Mouse (Mus musculus) liver, adult 2 months (tissue): ENCODE results near the gene Ccr2. TPM values are rescaled to one million over a fixed set of nuclear protein-coding genes. Genes with fewer than 3 reads are reported as not detected.
A peak's percentile ranks its signal among the peaks of the same experiment; 100 is the strongest.

Source experiments
- DNase-seq: peaks from one replicate; pipeline ENCODE4 v3.0.0-alpha.2; 2011; ENCODE audit warnings: low read depth, low spot score; ENCODE audit errors: extremely low read depth
- H3K27ac ChIP-seq: fragments of 200-500 bp; replicated peaks from 2 replicates; pipeline ENCODE4 v1.5.1; 2012; ENCODE audit warnings: low read depth, mild to moderate bottlenecking, control low read depth, inconsistent platforms, low read length; ENCODE audit not compliant: insufficient read depth
- H3K27me3 ChIP-seq: fragments of 200-500 bp; 2 replicates; pipeline ENCODE4 v1.6.1; 2012; ENCODE audit warnings: mild to moderate bottlenecking, moderate library complexity, low read length, inconsistent platforms; ENCODE audit not compliant: control insufficient read depth, insufficient read depth
- H3K36me3 ChIP-seq: fragments of 200-500 bp; 2 replicates; pipeline ENCODE4 v1.6.1; 2012; ENCODE audit warnings: low read length, inconsistent platforms; ENCODE audit not compliant: control insufficient read depth, insufficient read depth
- H3K4me1 ChIP-seq: fragments of 200-500 bp; 2 replicates; pipeline ENCODE4 v1.6.1; 2011; ENCODE audit warnings: low read length; ENCODE audit not compliant: control insufficient read depth, insufficient read depth
- H3K4me3 ChIP-seq: fragments of 200-500 bp; 2 replicates; pipeline ENCODE4 v1.5.1; 2011; ENCODE audit warnings: low read depth, mild to moderate bottlenecking, control low read depth, low read length, moderate library complexity; ENCODE audit not compliant: insufficient read depth
- H3K79me2 ChIP-seq: fragments of 200-500 bp; 2 replicates; pipeline ENCODE4 v1.6.1; 2012; ENCODE audit warnings: inconsistent platforms, mild to moderate bottlenecking, low read length, moderate library complexity; ENCODE audit not compliant: control insufficient read depth, insufficient read depth
- H3K9ac ChIP-seq: fragments of 200-500 bp; 2 replicates; pipeline ENCODE4 v1.6.1; 2012; ENCODE audit warnings: low read depth, mild to moderate bottlenecking, control low read depth, inconsistent platforms, low read length
- CTCF ChIP-seq: fragments of 200-500 bp; IDR thresholded peaks from 2 replicates; pipeline ENCODE4 v1.5.1; 2011; ENCODE audit warnings: low read depth, low read length, control low read depth
- POLR2A ChIP-seq: fragments of 200-500 bp; IDR thresholded peaks from 2 replicates; pipeline ENCODE4 v1.6.1; 2011; ENCODE audit warnings: low read length, control low read depth; ENCODE audit not compliant: insufficient read depth; ENCODE audit errors: extremely low read depth
- WGBS: fragments of 180-500 bp; shearing (Covaris S2); methylation state at CpG from one replicate; pipeline ENCODE4 v1.1.7; 2018; 5-methylcytosine and 5-hydroxymethylcytosine counted together
- polyA plus RNA-seq: library from polyadenylated mRNA; depleted of rRNA; stranded (reverse); fragments of >200 nt; gene quantifications from 2 replicates; pipeline ENCODE4 v1.2.3, GENCODE M21; 2012
- total RNA-seq: library from RNA; depleted of rRNA; stranded (reverse); fragments of >200 nt; gene quantifications from 2 replicates; pipeline ENCODE4 v1.2.3, GENCODE M21; 2014

The Ccr2 gene
- total and polyA plus RNA-seq, 2 experiments, result 0.43 to 1.2 TPM

- Histone ChIP-seq H3K79me2 (no peaks in the 10 kb centered on the region), H3K4me1 (no peaks in the 10 kb centered on the region), H3K36me3 (no peaks in the 10 kb centered on the region), H3K9ac (no peak overlapping the region), H3K27ac (no peak overlapping the region), H3K4me3 (no peak overlapping the region), H3K27me3 (no peaks in the 10 kb centered on the region)
- WGBS, result 88% methylated on average over 1 of the region's 1 CpGs
- DNase-seq, result peak; percentile 30
- TF ChIP-seq CTCF, result no peak
- TF ChIP-seq POLR2A, result no peak
These were observed 11.0 kb downstream of the Ccr2 start for GRCm38 (mm10) chr9:124112591-124113239.

- Histone ChIP-seq H3K4me1 (no peaks in the 10 kb centered on the region), H3K36me3 (no peaks in the 10 kb centered on the region), H3K9ac (no peak overlapping the region), H3K4me3 (no peak overlapping the region), H3K27ac (no peak overlapping the region), H3K27me3 (no peaks in the 10 kb centered on the region), H3K79me2 (no peaks in the 10 kb centered on the region)
- WGBS, result 93% methylated on average over 1 of the region's 1 CpGs
- TF ChIP-seq CTCF (no peak), POLR2A (no peak)
- no peak for DNase-seq
These were observed 12.0 kb downstream of the Ccr2 start for GRCm38 (mm10) chr9:124113777-124114176.

GRCm38 (mm10) chr9:124118489-124118888 lies 16.7 kb downstream of the Ccr2 start:
- H3K4me1 ChIP-seq, result no peaks in the 10 kb centered on the region
- H3K27me3 ChIP-seq, result no peaks in the 10 kb centered on the region
- WGBS, result 81% methylated on average over 1 of the region's 1 CpGs
- TF ChIP-seq CTCF, result peak; percentile 47
- no peak for TF ChIP-seq POLR2A
- H3K79me2 ChIP-seq, result no peaks in the 10 kb centered on the region
- no peak overlapping the region for H3K4me3 ChIP-seq
- no peak overlapping the region for H3K9ac ChIP-seq
- DNase-seq, result no peak
- no peaks in the 10 kb centered on the region for H3K36me3 ChIP-seq
- no peak overlapping the region for H3K27ac ChIP-seq

- Histone ChIP-seq H3K27ac (no peak within 1 kb of the TSS), H3K79me2 (no peaks in the 10 kb centered on the region), H3K4me3 (peak within 1 kb of the TSS; percentile 38; the same call in 1 of the 2 replicates), H3K4me1 (peaks cover 1% of the 10 kb centered on the region; the same call in 1 of the 2 replicates), H3K27me3 (no peaks in the 10 kb centered on the region), H3K9ac (peak within 1 kb of the TSS; percentile 35; the same call in 1 of the 2 replicates), H3K36me3 (no peaks in the 10 kb centered on the region)
- DNase-seq, result no peak
- TF ChIP-seq CTCF, result no peak
- TF ChIP-seq POLR2A, result no peak
- 73% methylated on average over 3 of the region's 3 CpGs for WGBS
These were observed 19.8 kb downstream of the Ccr2 start, which contains the start of gene Ccr5 for GRCm38 (mm10) chr9:124121387-124122184. Gene Ccr5 (plus strand): TSS chr9:124121543.

GRCm38 (mm10) chr9:124125576-124125975 lies 23.8 kb downstream of the Ccr2 start:
- peak; percentile 31 for DNase-seq
- 84% methylated on average over 11 of the region's 11 CpGs for WGBS
- no peak overlapping the region for H3K27ac ChIP-seq

GRCm38 (mm10) chr9:124126373-124126772 lies 24.6 kb downstream of the Ccr2 start:
- 51% methylated on average over 5 of the region's 5 CpGs for WGBS
- H3K79me2 ChIP-seq, result no peaks in the 10 kb centered on the region
- no peak overlapping the region for H3K4me3 ChIP-seq
- H3K9ac ChIP-seq, result no peak overlapping the region
- TF ChIP-seq POLR2A, result no peak
- peak; percentile 32 for DNase-seq
- H3K27me3 ChIP-seq, result no peaks in the 10 kb centered on the region
- H3K4me1 ChIP-seq, result peaks cover 1% of the 10 kb centered on the region; the same call in 1 of the 2 replicates
- no peak overlapping the region for H3K27ac ChIP-seq
- H3K36me3 ChIP-seq, result no peaks in the 10 kb centered on the region

More at GRCm38 (mm10) chr9:124125576-124125975, 23.8 kb downstream of the Ccr2 start:
- H3K27me3 ChIP-seq, result no peaks in the 10 kb centered on the region
- TF ChIP-seq CTCF (no peak), POLR2A (no peak)
- no peaks in the 10 kb centered on the region for H3K36me3 ChIP-seq
- H3K9ac ChIP-seq, result no peak overlapping the region
- H3K79me2 ChIP-seq, result no peaks in the 10 kb centered on the region
- H3K4me3 ChIP-seq, result no peak overlapping the region
- peaks cover 1% of the 10 kb centered on the region; the same call in 1 of the 2 replicates for H3K4me1 ChIP-seq
